Mouse (Mus musculus) left cerebral cortex, adult 8-10 months (tissue): ENCODE measurements at regions not wholly inside any gene's neighbourhood (a gene's known extent, or its start where the extent isn't known, plus 50 kb on each side); places are given as distances from the start of the nearest gene placed in this dataset.
A peak's percentile ranks its signal among the peaks of the same experiment; 100 is the strongest.

Source experiments
- DNase-seq, 2 experiments: peaks; one replicate each; pipeline ENCODE4 v3.0.0; 2022; ENCODE audit warnings: low spot score in 2 of 2

GRCm38 (mm10) chr12:16477572-16477971 is 133.2 kb downstream of the Lpin1 start:
- no peak for DNase-seq

DNA sequence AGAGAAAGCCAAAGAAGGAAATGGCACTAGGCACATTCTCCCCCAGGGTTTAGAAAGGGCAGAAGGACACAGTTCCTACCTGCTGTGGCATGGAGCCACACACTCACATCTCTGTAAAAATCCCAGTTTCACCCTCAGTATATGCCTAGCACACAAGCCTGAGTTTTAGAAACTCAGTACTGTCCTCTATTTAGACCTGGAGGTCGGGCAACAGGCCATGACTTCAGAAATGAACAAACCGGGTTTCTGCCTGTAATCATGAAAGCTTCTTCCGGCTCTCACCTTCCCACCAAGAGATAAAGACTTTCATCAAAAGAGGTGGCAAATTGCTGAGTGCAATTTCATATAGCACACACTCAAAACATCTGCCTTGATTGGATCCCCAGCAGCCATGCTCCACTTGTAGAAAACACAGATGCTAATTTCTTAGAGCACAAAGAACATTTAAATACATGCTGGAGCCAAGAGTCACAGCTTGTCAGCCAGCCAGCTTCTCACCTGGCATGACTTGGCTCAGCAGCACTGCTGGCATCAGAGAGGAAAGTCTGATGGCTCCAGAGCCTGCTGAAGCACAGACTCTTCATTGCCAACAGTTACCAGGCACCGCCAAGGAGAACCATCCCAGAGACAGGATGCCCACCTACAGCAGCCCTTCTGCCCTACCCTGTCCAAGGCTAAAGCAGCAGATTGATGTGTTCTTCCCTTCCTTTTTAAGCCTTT is 136.2 kb downstream of the Lpin1 start:
- DNase-seq = peak; percentile 7 to 28

DNA sequence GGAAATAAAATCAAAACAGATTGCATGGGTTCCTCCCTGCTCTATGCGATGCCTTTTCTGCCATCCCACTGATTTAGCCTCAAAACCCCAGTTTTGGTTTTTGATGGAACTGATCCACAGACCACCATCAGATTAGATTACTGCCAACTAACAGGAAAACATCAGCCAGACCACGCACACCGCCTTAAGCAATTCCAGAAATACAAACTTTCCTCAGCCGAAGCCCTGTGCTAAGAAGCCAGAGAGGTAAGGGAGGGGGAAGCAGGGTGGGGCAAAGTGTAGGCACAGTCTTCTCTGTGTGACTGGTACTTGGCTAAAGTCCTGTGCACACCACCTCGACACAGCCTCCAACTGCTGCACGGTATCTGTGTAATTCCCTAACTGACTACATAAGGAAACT is 153.3 kb downstream of the Lpin1 start:
- no peak for DNase-seq

- no peak for DNase-seq
These were observed 159.9 kb downstream of the Lpin1 start for GRCm38 (mm10) chr12:16450771-16451435.

DNA sequence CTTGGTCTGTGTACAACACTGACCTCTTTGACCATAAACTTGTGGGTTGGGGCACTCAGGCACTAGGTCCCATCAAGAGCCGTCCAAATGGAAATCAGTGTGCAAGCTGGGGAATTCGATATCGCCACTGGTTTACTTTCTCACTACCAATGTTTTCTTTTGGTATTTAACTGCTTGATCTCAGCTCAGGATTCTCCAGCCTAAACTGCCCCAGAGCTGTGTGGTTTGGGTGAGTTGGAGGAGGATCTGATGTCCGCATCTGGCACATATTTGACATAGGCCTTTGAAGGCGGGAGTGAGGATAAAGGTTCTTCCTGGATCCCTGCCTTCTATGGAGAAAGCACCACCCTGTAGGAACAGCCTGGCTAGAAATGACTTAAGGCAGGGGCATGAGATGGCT is 172.0 kb downstream of the Lpin1 start:
- no peak for DNase-seq

DNA sequence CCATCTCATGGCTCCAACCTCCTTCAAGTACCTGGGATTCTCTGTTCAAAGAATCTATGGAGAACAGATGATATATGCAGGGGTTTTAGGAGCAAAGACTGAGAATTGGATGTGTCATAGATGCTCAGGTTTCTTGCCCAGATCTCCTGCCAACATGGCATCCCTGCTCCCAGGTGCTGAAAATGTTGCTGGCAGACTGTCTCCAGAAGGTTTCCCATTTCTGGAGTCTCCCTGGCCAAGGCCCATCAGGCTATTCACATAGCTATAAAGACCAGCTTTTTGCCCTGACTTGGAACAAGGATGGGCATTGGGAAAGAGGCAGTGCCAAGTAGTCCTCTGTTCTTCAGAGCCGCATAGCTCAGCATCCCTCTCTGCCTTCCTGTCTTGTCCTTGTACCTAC is 173.8 kb downstream of the Lpin1 start:
- DNase-seq = no peak

- DNase-seq = no peak
These were observed 174.5 kb downstream of the Lpin1 start for GRCm38 (mm10) chr12:16436255-16436654.

DNA sequence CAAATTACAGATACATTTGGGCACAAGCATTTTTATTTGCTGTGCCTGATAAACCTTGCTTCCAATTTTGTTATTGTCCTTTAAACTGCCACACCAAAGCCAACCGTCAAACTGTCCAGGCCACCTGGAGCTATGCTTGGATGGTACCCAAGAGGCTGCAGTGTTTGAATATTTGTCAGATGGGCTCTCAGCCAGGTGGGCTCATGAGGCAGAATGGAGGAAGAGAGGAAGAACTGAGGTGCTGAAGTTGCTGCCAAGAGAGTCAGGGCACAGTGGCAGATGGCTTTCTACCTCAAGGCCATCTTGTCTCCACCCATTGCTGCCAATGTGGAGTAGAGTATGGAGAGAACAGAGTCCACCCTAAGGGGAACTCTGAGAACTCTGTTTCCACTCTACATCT is 176.0 kb downstream of the Lpin1 start:
- no peak for DNase-seq

GRCm38 (mm10) chr12:16434225-16434624 is 176.5 kb downstream of the Lpin1 start:
- DNase-seq = peak in 1 of 2 experiments; percentile 22

GRCm38 (mm10) chr12:16425980-16426379 is 184.8 kb downstream of the Lpin1 start:
- no peak for DNase-seq

GRCm38 (mm10) chr12:16424526-16424925 is 186.2 kb downstream of the Lpin1 start:
- DNase-seq = no peak

DNA sequence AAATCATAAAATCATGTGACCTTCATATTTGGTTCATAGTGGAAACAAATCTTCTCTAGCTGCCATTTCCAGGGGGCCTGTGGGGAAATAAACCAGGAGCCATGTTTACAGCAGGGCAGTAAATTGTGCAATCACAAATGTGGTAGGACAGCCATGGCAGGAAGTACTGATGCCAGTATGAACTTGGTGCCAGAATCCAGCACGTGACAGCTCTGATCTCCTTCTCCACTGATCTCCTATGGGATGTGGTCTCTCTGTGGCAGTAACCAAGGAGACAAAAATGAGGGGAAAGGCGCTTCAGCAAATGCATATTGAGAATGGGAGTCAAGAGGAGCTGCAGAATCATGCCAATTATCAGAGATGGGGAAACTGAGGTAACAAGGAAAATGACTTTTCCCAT is 215.0 kb downstream of the Lpin1 start:
- no peak for DNase-seq

- no peak for DNase-seq
These were observed 217.9 kb downstream of the Lpin1 start for GRCm38 (mm10) chr12:16392851-16393250.

- peak in 1 of 2 experiments; percentile 58 for DNase-seq
These were observed 219.0 kb downstream of the Lpin1 start for GRCm38 (mm10) chr12:16391630-16392269.

DNA sequence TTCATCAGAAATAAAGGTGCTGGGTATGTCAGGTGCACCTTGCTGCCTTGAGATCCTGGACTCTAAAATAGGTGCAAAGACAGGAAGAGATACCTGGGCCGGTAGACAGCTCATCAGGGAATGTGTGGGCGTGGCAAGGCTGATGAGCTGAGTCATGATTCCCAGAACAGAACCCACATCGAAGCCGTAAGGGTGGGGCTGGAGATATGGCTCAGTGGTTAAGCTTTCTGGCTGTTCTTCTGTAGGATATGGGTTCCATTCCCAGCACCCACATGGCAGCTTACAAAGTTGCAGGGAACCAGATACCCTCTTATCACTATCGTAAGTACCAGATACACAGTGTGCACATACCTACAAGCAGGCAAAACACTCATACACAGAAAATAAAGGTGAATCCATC is 219.6 kb downstream of the Lpin1 start:
- no peak for DNase-seq

GRCm38 (mm10) chr12:16387035-16387434 is 223.7 kb downstream of the Lpin1 start:
- DNase-seq = no peak

- DNase-seq = no peak
These were observed 226.4 kb downstream of the Lpin1 start for GRCm38 (mm10) chr12:16384396-16384795.

GRCm38 (mm10) chr12:16383499-16383935 is 227.2 kb downstream of the Lpin1 start:
- DNase-seq = no peak

- no peak for DNase-seq
These were observed 228.3 kb downstream of the Lpin1 start for GRCm38 (mm10) chr12:16382417-16382988.

- DNase-seq = no peak
These were observed 229.7 kb downstream of the Lpin1 start for GRCm38 (mm10) chr12:16381026-16381425.

- DNase-seq = no peak
These were observed 230.4 kb downstream of the Lpin1 start for GRCm38 (mm10) chr12:16380346-16380745.

GRCm38 (mm10) chr12:16379415-16379814 is 231.4 kb downstream of the Lpin1 start:
- DNase-seq = no peak
